Mouse (Mus musculus): ENCODE data around the gene Tspan10.
"Not testable (repeated sequence)": the region's sequence is repeated elsewhere in the genome, so short reads cannot be mapped to it uniquely, and the experiment has no call there.

Tspan10 gene

DNA sequence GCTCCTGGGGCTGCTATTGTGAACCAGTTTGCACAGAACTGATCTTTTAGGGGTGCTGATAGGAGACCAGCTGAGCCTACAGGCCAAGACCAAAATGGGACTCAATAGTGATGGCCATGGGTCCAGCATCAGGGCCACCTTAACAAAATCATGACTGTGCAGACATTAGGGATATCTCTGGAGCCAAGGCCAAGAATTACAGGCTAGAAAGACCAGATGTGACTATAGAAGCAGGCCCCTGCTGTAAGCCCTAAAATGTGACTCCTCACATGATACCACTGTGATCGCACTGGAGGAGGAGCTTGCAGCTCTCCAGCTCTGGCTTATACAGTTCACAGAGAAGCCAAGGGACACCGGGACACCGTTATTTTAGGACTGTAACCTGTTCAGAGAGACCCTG is at the start of gene Tspan10:
TSS of gene Tspan10 (plus strand) at position 301 of the 400 bp plus-strand sequence.
- no peak for DNase-seq (ENCODE audit: low spot score in 2 of 2)

DNA sequence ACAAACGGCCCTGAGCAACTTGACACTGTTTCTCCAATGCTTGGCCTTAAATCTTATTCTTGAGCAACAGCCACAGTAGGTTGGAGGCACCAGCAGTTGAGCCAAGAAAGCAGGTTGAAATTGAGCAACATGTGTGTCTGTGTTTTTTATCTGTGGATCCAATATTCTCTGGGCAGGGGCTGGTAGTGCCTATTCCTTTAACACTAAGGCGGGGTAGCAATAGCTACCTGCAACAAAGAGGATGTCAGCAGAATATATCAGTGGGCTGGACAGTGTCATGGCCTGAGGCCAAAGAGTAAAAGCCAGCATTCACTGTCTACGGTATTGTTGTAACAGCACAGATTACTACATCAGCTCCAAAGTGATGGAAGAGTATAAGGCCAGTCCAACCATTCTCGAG is 46.8 kb upstream of the Tspan10 start:
- DNase-seq (ENCODE audit: low spot score in 2 of 2), result no peak

DNA sequence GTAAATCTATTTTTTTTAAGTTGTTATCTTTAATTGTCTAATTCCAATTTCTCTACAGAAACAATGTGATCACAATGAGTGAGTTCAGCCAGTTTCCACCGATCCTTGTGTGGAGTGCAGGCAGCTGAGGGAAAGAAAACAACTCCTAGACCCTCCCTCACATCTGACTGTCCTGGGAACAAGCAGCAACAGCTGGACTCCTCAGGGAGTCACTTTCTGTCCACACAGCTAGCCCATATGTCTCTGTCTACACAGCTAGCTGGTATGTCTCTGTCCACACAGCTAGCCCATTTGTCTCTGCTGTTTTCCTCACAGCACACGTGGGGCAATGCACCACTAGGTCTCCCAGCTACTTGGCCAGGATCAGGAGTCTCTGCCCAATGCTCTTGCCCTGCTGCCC is 44.8 kb upstream of the Tspan10 start:
- DNase-seq (ENCODE audit: low spot score in 2 of 2), result no peak

DNA sequence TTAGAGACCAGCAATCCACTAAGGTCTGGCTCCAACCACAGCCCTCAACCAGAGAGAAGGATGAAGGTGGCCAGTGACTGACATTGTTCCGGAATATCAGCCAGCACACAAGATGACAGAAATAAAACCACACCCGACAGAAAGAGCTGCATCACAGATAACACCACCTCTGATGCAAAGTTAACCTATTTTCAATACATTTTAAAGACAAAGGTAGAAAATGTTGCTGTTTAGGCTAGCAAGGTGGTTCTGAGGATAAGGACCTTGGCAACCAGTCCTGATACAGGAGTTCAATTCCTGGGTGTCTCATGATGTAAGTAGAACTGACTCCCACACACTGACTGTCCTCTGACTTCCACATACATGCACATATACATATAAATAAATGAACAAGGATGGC is 43.1 kb upstream of the Tspan10 start:
- DNase-seq (ENCODE audit: low spot score in 2 of 2), result no peak

DNA sequence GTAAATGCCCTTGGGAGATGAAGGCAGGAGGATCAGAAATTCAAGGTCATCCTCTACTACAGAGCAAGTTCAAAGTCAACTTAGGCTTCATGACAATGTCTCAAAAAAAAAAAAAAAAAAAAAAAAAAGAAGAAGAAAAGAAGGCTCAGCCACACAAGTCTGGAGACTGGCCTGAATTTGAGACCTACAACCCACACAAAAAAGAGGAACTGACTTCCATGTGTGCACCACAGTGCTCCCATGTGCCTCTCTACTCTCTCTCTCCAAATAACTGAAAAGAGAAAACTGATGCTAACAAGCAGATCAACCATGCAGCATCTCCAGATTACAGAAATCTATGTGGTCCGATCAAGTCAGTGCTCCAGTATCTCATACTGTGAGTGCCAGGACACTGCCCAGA is 37.6 kb upstream of the Tspan10 start:
- DNase-seq (ENCODE audit: low spot score in 2 of 2), result no peak

DNA sequence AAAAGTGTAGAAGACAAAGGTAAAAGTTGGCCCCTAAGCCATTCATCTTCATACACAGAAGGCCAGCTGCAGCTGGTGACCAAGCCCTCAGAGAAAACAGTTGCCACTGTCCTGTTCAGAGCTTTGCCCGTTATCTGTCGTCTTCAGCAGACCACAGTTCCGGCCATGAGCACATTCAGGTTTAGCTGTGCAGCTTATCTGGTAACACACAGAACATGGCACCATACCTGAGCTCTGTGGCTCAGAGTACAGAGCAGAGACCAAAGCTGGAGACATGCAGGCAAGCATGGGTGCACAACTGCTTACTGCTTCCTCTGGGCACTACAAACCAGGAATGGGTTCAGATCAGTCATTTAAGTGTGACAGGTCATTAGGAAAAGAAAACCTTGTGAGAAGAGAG is 36.6 kb upstream of the Tspan10 start:
- DNase-seq (ENCODE audit: low spot score in 2 of 2), result no peak

DNA sequence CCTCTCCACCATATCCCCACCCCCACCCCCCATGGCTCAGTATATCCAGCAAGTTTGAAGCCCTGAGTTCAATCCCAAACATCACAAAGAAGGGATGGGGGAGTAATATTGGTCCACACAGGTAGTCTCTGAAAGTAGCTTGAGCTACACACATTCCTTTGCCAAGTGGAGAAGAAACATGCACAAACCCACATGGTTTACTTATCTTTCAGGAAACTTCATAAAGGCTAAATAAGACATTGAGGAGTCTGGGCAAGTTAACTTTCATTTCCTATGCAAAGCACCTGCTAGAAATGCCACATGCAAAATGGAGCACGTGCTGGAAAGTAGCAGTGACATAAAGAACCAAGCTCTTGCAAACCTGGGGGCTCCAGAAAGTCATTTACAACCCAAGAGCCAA is 36.0 kb upstream of the Tspan10 start:
- DNase-seq (ENCODE audit: low spot score in 2 of 2), result no peak

DNA sequence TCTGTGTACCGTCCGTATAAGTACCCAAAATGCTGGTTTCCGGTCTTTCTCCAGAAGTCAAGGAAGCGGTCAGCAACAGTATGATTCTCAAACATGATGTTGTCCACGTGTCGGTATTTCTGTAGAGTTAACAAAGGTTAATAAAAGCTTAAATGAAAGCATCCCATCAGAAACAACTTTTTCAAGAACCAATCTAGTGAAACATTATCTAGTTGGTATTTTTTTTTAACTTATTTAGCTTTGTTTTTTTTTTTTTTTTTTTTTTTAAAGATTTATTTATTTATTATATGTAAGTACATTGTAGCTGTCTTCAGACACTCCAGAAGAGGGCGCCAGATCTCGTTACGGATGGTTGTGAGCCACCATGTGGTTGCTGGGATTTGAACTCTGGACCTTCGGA is 28.8 kb upstream of the Tspan10 start:
- DNase-seq (ENCODE audit: low spot score in 2 of 2), result not testable (repeated sequence)

DNA sequence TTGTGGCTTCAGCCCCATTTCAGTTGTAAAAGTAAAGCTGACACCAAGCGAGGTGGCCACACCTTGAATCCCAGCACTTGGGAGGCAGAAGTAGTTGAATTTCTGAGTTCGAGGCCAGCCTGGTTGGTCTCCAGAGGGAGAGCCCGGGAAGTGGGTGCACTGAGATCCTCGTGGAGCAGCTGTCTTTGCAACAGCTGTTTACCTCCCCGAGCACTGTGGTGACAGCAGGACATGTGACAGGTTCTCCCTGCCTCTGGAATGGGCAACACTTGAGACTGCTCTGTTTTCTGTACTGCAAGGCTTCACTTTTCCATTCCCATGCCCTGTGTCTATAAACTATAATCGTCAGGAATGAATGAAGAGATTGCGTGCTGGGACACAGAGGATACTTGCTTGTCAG is 24.6 kb upstream of the Tspan10 start:
- DNase-seq (ENCODE audit: low spot score in 2 of 2), result no peak

DNA sequence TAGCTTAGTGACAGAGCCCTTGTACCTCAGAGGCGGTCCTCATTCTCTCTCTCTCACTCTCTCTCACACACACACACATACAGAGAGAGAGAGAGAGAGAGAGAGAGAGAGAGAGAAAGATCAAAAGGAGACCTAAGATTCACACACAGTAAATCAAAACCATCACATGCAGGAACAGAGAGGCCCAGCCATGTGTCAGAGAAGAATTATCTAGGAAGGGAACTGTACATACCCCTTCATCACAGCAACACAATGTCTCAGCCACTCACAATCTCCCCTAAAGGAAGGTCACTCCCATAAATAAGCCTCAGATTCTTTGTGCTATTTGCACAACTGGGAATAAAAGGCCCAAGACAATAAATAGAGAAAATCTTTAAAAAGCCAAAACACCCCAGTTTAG is 23.9 kb upstream of the Tspan10 start:
- DNase-seq (ENCODE audit: low spot score in 2 of 2), result no peak

DNA sequence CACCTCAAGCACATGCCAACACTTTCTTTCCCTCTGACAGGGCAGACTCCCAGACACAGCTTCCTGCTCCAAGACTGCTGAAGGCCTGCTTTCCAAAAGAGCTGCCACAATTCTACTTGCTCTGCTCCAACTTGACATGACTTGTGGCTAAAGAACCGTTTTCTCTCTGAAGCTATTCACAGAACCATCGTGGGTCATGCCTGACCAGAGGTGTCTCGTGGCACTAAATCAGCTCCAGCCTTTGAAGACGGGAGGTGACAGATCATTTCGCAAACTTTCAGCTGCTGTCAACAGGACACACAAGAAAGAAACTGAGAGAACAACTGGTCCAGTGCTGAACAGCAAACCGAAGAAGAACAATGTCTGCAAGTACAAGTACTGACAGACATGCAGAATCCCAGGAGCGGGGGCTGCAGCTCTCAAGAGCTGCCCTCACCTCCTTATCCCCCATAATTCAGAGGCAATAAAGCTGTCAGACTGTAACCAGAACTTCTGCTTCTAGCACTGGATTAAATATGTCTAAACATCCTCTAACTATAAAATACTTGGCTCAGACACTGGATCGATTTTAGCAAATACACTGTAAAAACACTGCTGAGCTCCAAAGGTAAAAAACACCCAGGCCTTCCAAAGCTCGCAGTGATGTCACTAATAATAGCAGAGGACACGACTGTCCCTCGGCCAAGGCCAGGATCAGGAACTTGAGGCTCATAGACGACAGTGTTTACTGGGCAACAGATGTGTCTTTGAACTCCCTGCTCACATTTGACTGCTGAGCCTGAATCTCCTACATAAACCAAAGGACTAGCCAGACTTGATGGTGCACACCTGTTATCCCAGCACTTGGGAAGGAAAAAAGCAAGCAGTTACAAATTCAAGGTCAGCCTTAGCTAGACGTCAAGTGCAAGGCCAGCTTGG is 19.5 kb upstream of the Tspan10 start:
- no peak for DNase-seq (ENCODE audit: low spot score in 2 of 2)

DNA sequence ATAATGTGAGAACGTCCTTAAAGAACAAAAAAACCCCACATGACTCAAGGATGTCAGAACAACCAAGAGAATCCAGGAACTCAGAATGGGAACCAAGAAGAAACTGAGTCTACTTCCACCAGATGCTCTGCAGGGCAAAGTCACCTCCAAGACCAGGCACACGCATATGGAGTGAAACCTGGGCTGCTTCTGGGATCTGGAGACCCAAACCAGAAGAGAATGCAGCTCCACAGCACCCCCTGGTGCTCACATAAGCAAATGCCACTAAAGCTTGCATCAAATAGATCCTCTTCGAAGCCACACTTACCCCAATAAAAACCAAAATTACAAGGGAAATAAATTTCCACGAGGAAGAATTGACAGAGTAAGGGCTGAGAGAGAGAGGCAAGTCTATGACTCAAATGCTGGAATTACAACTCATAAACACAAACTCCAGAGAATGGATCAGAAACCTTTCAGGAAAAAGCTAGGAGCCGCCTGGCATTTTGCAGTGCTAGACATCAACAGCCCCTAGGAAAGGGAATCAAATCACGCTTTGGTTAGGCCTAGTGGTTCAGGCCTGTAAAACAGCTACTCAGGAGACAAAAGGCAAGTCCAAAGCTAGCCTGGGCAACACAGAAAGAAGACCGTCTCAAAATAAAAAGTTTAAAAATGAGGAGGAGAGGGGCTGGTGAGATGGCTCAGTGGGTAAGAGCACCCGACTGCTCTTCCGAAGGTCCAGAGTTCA is 18.7 kb upstream of the Tspan10 start:
- DNase-seq (ENCODE audit: low spot score in 2 of 2), result peak in 1 of 2 experiments; percentile 69

DNA sequence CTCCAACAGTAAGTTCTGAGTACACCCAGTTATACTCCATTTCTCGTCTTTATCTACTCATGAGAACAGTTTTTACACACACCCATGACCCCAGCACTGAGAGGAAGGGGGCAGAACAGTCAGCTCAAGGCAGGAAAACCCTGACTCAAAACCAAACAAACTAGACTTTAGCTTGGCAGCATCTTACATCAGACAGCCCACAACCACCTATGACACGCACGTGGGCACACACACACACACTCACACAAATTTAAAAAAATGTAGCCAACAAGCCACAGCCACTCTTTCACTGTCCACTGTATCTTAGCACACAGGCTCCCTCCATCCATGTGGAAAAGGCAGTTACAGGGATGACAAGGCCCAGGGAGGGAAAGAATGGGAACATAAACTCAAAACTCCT is 15.7 kb upstream of the Tspan10 start:
- no peak for DNase-seq (ENCODE audit: low spot score in 2 of 2)

DNA sequence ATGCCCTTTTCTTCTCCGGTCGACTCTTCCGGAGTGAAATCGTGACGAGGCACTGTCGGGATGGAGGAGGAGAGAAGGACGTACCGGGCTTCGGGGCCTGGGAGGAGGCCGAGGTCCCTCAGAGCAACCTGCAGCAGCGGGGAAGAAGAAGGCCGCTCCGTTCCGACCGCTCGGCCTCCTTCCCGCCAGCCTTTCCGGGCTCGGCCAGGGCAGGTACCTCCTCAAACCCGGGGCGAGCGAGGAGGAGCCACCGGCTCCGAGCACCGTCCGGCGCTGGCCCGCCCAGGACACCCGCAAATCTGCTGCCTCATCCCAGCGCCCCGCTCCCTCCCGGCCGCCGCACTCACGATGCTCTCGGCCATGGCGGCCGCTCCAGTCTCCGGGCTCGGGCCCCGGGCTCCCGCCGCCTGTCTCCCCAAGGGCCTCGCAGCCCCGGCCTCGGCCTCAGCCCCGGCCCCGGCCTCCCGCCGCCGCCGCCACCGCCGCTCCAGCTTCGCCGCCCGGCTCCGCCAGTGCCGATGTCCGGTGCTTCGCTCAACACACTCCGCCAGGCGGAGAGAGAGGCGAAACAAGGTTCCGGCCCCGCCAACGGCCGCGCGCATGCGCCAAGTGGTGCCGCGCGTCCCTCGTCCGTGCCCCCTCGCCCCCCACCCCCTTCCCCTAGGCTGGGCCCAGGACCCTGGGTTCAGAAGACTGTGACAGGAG is 5.1 kb upstream of the Tspan10 start, which contains the start of gene Nploc4:
TSS of gene Nploc4 (minus strand) at position 557 of the 705 bp plus-strand sequence.
- peak; percentile 82 to 92 for DNase-seq (ENCODE audit: low spot score in 2 of 2)

DNA sequence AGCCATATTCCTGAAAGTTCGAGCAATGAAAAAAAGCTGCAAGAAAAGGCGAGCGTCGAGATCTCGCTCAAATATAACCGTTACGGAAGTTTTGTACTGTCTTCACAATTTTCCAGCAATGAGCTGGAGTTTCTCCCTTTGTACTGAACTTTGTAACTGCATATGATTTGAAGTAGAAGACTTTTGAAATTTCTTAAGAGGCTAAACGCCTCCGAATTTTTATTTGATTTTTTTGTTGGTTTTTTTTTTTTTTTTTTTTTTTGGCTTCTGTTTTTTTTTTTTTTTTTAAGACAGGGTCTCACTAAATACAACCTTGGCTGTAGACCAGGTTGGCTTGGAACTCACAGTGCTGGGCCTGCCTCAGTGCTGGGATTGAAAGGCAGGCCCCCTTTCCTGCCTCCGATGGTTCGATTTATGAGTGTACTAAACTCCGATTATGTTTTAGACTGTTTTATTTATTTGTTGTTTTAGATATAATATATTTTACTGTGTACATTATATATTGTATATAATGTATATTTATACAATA is 4.5 kb upstream of the Tspan10 start:
- no peak for DNase-seq (ENCODE audit: low spot score in 2 of 2)

DNA sequence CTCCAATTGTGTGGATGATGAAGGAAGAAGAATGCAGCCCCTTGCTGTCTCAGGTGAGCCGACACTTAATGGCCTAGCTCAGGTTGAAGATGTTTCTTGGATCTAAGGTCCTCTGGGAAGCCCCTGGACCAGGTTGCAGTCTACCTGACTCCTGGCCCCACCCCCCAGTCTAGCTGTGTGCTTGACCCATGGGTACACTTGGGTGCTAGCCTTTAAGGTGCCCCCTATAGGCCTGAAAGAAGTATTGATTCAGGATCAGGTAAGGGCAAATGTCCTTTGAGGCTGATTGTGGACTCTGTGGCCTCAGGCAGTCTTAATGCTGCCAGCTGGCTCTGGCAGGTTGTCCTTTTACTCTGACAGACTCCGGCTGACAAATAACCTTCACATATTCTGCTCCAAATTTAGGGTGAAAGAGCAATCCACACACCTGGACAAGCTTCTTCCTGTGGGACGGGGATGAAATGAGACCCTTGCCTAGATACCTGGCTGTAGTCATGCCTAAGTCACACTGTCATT is 379 bp downstream of the Tspan10 start:
- no peak for DNase-seq (ENCODE audit: low spot score in 2 of 2)

DNA sequence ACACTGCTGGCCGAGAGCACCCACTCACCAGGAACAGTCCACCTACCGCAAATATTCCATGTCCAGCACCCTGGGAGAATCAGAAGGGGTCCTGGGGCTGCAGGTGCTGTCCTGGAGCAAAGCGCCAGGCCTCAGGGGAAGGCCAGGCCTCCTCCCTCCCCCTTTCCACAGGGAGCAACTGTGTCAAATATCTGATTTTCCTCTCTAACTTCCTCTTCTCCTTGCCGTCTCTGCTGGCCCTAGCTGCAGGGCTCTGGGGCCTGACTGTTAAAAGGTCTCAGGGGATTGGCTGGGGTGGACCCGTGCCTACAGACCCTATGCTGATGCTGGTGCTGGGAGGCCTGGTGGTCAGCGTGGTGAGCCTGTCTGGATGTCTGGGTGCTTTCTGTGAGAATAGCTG is 1.7 kb downstream of the Tspan10 start:
- no peak for DNase-seq (ENCODE audit: low spot score in 2 of 2)

DNA sequence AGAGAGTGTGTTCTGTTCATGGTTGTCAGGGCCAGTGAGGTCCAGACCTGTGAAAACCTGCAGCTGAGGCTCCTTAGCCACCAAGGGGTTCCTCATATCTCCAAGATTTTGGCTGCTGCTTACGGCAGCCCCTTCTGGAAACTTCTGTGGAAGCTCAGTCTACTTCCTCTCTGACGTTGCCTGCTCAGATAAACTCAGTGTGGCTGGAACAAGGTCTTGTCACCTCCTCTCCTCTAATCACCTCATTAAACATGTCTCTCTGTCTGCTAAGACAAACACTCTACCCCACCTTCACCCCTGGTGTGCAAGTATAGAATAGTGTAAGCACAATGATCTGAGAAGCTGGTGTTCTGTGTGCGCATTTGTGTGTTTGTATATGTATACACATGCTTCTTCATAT is 3.0 kb downstream of the Tspan10 start:
- no peak for DNase-seq (ENCODE audit: low spot score in 2 of 2)

DNA sequence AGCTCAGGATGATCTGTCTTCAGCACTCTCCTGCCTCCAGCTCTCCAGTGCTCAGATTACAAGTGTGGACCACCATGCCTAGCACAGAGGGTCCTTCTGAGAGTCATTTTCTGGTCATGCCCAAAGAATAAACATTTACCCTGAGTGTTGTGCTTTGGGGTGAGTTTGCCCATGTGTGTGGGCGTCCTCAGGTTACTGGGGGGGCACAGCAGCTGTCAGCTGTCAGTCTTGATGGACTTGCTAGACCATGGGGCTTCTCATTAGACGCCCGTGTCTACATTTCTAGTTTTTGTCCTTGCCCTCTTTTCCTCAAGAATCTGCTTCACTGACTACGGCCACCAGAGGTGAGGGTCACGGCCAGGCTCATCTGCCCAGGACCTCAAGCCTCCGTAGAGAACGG is 4.7 kb downstream of the Tspan10 start:
- DNase-seq (ENCODE audit: low spot score in 2 of 2), result no peak

DNA sequence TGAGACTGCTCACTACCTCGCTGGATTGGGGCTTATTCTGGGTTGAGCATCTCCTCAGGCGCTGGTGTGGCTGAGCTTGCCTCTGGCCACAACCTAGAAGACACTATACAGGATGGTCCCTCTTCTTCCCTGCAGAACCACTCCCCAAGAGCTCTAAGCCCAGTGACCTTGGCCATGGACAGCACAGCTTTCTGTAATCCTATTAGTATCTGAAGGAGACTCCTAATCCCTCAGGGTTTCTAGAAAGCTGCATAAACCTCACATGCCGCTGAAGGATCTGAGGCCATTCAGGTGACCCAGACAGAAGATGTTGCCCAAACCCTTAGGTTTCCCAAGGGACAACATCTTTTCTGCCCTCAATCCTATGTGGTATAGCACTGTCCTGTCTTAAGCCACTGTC is 9.8 kb downstream of the Tspan10 start:
- no peak for DNase-seq (ENCODE audit: low spot score in 2 of 2)

DNA sequence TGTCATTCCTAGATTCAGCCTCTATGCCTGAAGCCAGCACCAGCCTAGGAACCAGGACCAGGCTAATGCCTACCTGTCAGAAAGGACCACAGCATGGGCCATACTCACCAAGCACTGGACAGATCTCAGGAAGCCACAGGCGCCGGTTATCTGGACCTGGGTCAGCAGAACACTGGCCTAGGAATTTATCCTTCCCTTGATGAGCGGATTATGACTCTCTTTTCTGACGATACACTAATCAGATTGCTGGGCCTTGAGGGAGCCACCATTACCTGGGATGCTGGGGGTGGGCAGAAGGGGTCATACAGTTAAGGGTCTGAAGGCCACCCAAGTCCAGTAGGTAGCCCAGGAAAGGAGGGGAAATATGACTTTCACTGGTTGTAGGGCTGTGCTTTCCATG is 10.9 kb downstream of the Tspan10 start, which contains the start of gene Pde6g:
TSS of gene Pde6g (minus strand) at position 195 of the 400 bp plus-strand sequence.
- no peak for DNase-seq (ENCODE audit: low spot score in 2 of 2)

DNA sequence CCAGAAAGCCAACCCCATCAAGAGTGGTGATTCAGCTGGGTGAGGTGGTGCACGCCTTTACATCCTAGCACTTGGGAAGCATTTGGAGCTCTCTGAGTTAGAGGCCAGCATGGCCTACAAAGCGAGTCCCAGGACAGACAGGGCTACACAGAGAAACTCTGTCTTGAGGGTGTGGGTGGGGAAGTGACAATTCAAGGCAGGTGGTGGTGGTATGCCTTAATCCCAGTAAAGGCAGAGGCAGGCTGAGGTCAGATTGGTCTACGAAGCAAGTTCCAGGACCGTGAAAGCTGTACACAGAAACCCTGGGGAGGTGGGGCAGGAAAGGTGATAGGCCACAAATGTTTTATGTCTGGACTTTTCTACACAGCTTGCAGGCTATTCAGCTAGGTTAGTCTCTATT is 12.5 kb downstream of the Tspan10 start:
- no peak for DNase-seq (ENCODE audit: low spot score in 2 of 2)

Data from cerebellum, postnatal 4 days (tissue).